Mouse (Mus musculus): ENCODE results near the gene Mcur1. TPM values are rescaled to one million over a fixed set of nuclear protein-coding genes. Genes with fewer than 3 reads are reported as not detected.

The Mcur1 gene
- polyA plus RNA-seq (2012; rRNA removed), result 17.7 and 19.3 TPM in 2 replicates

DNA sequence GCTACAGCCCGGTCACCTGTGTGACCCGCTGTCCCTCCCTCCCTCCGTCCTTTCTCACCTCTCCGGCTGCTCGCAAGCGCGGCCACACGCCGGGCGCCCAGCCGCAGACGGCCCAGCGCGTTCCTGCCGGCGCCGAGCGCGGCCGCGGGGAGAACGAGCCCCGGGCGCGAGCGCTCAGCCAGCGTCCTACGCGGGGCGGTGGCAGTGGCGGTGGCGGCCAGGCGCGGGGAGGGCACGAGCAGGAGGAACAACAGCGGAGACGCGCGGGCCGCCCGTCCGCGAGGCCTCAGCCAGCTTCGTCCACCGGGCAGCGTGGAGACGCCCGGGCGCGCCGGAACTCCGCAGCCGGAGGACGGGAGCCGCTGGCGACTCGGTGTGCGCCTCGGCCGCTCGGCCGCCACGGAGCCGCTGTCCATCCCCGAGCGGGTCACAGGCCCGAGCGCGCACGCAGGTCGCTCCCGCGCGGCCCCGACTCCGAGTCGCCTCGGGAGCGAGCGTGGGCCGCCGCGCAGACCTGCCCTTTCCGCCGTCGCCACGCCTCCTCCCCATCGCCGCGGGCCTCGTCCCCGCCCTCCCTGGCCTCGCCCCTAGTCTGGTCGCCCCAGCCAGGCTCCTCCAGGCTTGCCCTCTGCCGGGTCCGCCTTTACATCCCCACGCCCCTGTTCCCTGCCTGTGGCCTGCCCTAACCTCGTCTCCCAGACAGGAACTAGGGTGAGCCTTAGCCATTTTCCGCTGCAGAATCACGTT lies at the start of gene Mcur1:
Mcur1 (minus strand) TSS at position 481 of the 747 bp plus-strand sequence.
- Histone ChIP-seq H3K27ac (ENCODE audit: insufficient read depth, low read length) (peak within 1 kb of the TSS; percentile 96), H3K4me3 (replicated peaks; ENCODE audit: insufficient read depth, low read depth, low read length) (peak within 1 kb of the TSS; percentile 98), H3K4me1 (ENCODE audit: control insufficient read depth, insufficient read depth, low read length) (peaks cover 6% of the 10 kb centered on the region; the same call in 1 of the 2 replicates), H3K27me3 (ENCODE audit: control insufficient read depth, insufficient read depth, low read length) (no peaks in the 10 kb centered on the region)
- DNase-seq, result peak; percentile 94
- WGBS, result under 1% methylated on average over 99 of the region's 100 CpGs
- TF ChIP-seq POLR2A (IDR thresholded peaks at IDR 0.05; ENCODE audit: borderline replicate concordance, insufficient read depth, low read length) (peak; percentile 81; the same call in 1 of the 2 replicates), CTCF (IDR thresholded peaks at IDR 0.05; ENCODE audit: borderline replicate concordance, insufficient read depth, low read depth, low read length) (no peak)

DNA sequence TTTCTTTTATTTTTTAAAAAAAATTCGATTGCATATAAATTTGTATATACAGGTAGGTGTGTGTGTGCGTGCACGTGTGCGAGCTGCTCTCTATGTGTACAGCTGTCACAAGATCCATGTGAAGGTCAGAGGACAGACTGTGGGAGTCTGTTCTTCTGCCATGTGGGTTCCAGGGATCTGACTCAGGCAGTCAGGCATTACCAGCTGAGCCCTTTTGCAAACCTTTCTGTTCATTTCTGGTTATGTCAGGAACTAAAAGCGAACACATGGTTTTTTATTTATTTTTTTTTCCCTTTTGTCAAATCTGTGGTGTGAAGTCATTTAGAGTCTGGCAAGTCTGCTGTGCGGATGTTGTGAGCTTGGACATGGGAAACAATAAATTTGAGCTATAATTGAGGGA lies 48.9 kb upstream of the Mcur1 start:
- TF ChIP-seq POLR2A (IDR thresholded peaks at IDR 0.05; ENCODE audit: borderline replicate concordance, insufficient read depth, low read length) (no peak), CTCF (IDR thresholded peaks at IDR 0.05; ENCODE audit: borderline replicate concordance, insufficient read depth, low read depth, low read length) (no peak)
- DNase-seq, result peak in 1 of 2 experiments; percentile 4
- Histone ChIP-seq H3K4me3 (replicated peaks; ENCODE audit: insufficient read depth, low read depth, low read length) (no peak overlapping the region), H3K4me1 (ENCODE audit: control insufficient read depth, insufficient read depth, low read length) (no peaks in the 10 kb centered on the region), H3K27ac (ENCODE audit: insufficient read depth, low read length) (no peak overlapping the region), H3K27me3 (ENCODE audit: control insufficient read depth, insufficient read depth, low read length) (no peaks in the 10 kb centered on the region)
- WGBS, result 85% methylated on average over 6 of the region's 6 CpGs

DNA sequence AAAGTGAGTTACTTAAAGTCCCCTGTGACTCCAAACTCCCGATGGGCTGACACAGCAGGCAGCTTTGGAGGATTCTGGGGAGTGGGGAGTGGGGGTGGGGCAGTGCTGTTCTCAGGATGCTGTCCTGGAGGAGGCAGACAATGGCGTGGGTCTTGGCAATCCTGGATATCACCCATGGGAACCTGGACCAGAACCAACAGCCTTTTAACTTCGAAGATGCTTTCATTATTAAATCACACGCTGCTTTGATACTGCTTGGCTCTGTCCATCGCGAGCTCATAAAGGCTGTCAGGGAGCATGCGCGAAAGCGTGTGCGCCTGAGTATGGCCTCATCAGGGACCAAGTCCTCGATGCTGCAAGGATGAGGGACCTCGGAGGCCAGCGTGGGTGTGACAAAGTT lies 43.1 kb upstream of the Mcur1 start:
- 16% methylated on average over 13 of the region's 13 CpGs for WGBS
- no peak for TF ChIP-seq POLR2A (IDR thresholded peaks at IDR 0.05; ENCODE audit: borderline replicate concordance, insufficient read depth, low read length)
- TF ChIP-seq CTCF (IDR thresholded peaks at IDR 0.05; ENCODE audit: borderline replicate concordance, insufficient read depth, low read depth, low read length), result no peak
- Histone ChIP-seq H3K27me3 (ENCODE audit: control insufficient read depth, insufficient read depth, low read length) (no peaks in the 10 kb centered on the region), H3K4me1 (ENCODE audit: control insufficient read depth, insufficient read depth, low read length) (peaks cover 8% of the 10 kb centered on the region; the same call in 1 of the 2 replicates), H3K27ac (ENCODE audit: insufficient read depth, low read length) (no peak overlapping the region), H3K4me3 (replicated peaks; ENCODE audit: insufficient read depth, low read depth, low read length) (peak overlapping the region; percentile 3)
- peak in 1 of 2 experiments; percentile 46 for DNase-seq

DNA sequence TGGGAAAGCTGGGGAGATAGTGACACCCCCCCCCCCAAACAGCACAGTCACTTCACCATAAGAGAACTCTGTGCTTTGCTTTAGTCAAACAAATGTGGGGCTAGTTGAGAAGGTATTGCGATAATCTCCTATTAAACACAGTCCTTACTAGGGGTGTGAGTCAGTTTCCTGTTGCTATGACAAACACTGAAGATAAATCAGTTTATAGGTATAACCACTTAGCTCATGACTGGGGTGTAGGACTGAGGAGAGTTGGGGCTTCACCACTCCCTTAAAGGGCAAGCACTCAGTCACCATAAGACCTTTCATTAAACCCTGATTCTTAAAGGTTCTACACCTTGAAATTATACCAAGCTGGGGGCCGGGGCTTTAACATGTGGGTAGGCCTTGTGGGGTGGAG lies 42.4 kb upstream of the Mcur1 start:
- DNase-seq, result no peak
- TF ChIP-seq CTCF (IDR thresholded peaks at IDR 0.05; ENCODE audit: borderline replicate concordance, insufficient read depth, low read depth, low read length), result no peak
- TF ChIP-seq POLR2A (IDR thresholded peaks at IDR 0.05; ENCODE audit: borderline replicate concordance, insufficient read depth, low read length), result no peak
- Histone ChIP-seq H3K4me3 (replicated peaks; ENCODE audit: insufficient read depth, low read depth, low read length) (no peak overlapping the region), H3K27me3 (ENCODE audit: control insufficient read depth, insufficient read depth, low read length) (no peaks in the 10 kb centered on the region), H3K27ac (ENCODE audit: insufficient read depth, low read length) (no peak overlapping the region), H3K4me1 (ENCODE audit: control insufficient read depth, insufficient read depth, low read length) (peaks cover 8% of the 10 kb centered on the region; the same call in 1 of the 2 replicates)
- WGBS, result 98% methylated on average over 2 of the region's 2 CpGs

DNA sequence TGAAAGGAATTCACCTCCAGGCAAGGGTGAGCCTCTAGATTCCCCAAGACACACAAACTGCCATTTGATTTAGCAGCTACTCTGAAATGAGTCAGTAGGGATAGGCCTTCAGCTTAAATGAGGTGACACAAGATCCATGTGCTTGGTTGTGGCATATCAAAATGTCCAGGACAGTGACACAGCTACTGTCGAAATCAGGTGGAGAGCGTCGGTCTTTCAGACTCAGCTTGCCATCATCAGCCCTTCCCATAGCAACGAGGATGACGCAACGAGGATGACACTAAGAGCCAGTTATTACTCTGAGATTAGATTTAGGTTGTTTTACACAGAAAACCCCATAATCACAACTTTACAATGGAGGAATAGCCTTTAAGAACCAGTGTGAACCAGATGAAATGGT lies 41.0 kb upstream of the Mcur1 start:
- Histone ChIP-seq H3K4me1 (ENCODE audit: control insufficient read depth, insufficient read depth, low read length) (peaks cover 8% of the 10 kb centered on the region; the same call in 1 of the 2 replicates), H3K4me3 (replicated peaks; ENCODE audit: insufficient read depth, low read depth, low read length) (no peak overlapping the region), H3K27ac (ENCODE audit: insufficient read depth, low read length) (no peak overlapping the region), H3K27me3 (ENCODE audit: control insufficient read depth, insufficient read depth, low read length) (no peaks in the 10 kb centered on the region)
- 98% methylated on average over 6 of the region's 6 CpGs for WGBS
- no peak for TF ChIP-seq POLR2A (IDR thresholded peaks at IDR 0.05; ENCODE audit: borderline replicate concordance, insufficient read depth, low read length)
- TF ChIP-seq CTCF (IDR thresholded peaks at IDR 0.05; ENCODE audit: borderline replicate concordance, insufficient read depth, low read depth, low read length), result no peak
- no peak for DNase-seq

DNA sequence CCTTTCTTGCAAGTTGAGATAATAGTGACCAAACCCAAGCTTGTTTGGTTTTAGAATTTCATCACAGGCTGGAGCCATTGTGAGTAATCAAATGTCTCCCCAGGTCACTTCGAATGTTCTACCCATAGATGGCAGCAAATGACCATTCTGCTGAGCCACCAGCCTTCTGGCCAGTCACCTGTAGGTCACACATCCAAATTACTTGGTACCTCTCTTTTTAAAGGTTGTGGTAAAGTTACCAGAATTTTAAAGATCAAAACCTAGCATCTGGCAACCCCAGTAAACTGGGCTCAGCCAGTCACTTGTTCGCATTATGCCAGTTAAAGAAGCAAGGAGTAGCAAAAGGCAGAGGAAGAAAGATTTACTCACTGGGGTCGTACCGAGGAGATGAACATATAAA lies 35.9 kb upstream of the Mcur1 start:
- H3K27me3 ChIP-seq (ENCODE audit: control insufficient read depth, insufficient read depth, low read length), result no peaks in the 10 kb centered on the region
- 65% methylated on average over 4 of the region's 4 CpGs for WGBS
- H3K27ac ChIP-seq (ENCODE audit: insufficient read depth, low read length), result no peak overlapping the region
- peak; percentile 97 for TF ChIP-seq CTCF (IDR thresholded peaks at IDR 0.05; ENCODE audit: borderline replicate concordance, insufficient read depth, low read depth, low read length)
- no peak for TF ChIP-seq POLR2A (IDR thresholded peaks at IDR 0.05; ENCODE audit: borderline replicate concordance, insufficient read depth, low read length)
- peaks cover 3% of the 10 kb centered on the region for H3K4me1 ChIP-seq (ENCODE audit: control insufficient read depth, insufficient read depth, low read length)
- no peak overlapping the region for H3K4me3 ChIP-seq (replicated peaks; ENCODE audit: insufficient read depth, low read depth, low read length)
- DNase-seq, result peak; percentile 74 to 80

DNA sequence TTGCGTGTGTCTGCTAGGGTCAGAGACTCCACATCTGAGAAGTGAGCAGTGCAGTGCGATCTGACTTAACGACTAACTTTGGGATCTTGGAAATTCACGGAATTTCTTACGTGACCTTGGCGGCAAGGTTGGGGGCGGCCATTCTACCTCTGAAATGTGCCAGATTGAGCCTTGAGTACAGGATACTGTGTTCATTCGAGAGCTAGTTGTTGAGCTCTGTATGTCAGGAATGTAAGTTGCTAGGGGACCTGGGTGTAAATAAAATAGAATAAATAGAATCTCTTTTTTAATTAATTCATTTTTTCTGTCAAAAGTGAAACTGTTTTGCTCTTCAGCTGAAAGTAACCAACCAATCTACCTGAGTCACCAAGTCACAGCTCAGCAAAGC lies 32.7 kb upstream of the Mcur1 start:
- H3K4me3 ChIP-seq (replicated peaks; ENCODE audit: insufficient read depth, low read depth, low read length), result peak overlapping the region; percentile 20
- DNase-seq, result no peak
- H3K4me1 ChIP-seq (ENCODE audit: control insufficient read depth, insufficient read depth, low read length), result peaks cover 3% of the 10 kb centered on the region
- 54% methylated on average over 8 of the region's 8 CpGs for WGBS
- no peak for TF ChIP-seq CTCF (IDR thresholded peaks at IDR 0.05; ENCODE audit: borderline replicate concordance, insufficient read depth, low read depth, low read length)
- no peak for TF ChIP-seq POLR2A (IDR thresholded peaks at IDR 0.05; ENCODE audit: borderline replicate concordance, insufficient read depth, low read length)
- H3K27me3 ChIP-seq (ENCODE audit: control insufficient read depth, insufficient read depth, low read length), result no peaks in the 10 kb centered on the region
- no peak overlapping the region for H3K27ac ChIP-seq (ENCODE audit: insufficient read depth, low read length)

Measured in cerebellum, adult 2 months (tissue).